Mouse (Mus musculus): ENCODE measurements around the gene Cbwd1. TPM values are rescaled to one million over a fixed set of nuclear protein-coding genes. Genes with fewer than 3 reads are reported as not detected.

Gene Cbwd1
- total RNA-seq, 2 experiments from 2014 or later = 10.0 to 10.9 TPM

DNA sequence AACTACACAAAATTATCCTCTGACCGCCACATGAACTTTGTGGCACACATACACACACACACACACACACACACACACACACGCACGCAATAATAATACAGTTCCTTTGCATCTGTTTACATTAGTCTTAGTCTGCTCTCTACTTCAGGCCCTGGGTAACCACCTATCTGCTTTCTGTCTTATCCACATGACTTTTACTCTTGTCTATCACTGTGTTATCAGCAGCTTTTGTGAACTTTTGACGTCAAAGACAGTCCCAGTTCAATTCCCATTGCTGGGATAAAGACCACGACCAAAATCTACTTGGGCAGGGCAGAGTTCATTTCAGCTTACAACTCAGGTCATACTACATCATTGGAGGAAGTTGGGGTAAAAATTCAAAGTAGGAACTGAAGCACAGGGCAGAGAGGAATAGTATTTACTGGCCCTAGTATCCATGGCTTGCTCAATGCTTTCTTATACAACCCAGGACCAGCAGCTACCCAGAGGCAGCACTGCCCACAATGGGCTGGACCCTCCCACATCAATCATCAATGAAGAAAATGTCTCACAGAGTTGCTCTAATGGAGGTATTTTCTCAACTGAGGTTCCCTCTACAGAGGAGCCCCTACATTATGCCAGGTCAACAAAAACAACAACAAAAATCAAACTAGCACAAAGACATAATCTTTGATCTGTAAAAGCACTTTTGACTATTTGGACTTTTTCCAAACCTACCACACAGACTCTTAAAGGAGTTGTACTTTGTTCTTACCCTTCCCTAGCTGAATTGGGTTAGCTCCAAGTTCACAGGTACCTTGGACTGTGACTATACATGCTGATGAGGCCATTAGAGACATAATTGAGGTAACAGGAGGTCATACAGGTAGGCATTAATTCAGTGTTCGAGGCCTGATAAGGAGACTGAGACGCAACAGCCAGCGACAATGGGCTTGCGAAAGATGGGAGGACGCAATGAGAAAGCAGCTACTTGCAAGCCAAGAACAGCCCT lies 17.7 kb upstream of the Cbwd1 start:
- intact Hi-C loops (cut with DNase I) = no loop called here
- DNase-seq = no peak

DNA sequence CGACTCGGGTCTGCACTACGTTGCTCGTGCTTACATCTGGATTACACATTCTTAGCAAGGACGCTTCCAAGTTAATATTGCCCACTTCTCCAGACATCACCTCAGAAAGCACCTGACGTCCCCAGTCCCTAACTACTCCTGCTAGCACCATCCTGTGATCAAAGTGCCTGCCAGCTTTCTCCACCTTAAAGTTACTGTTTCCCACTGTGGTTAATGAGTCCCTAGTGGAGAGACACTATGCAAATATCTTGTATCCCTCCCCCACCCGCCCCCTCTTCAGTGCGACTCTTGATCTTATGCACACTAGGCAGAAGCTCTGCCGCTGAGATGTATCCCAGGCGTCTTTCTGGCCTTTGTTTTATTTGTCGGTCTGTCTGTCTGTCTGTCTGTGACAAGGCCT lies 16.6 kb upstream of the Cbwd1 start:
- intact Hi-C loops (cut with DNase I) = no loop called here
- no peak for DNase-seq

DNA sequence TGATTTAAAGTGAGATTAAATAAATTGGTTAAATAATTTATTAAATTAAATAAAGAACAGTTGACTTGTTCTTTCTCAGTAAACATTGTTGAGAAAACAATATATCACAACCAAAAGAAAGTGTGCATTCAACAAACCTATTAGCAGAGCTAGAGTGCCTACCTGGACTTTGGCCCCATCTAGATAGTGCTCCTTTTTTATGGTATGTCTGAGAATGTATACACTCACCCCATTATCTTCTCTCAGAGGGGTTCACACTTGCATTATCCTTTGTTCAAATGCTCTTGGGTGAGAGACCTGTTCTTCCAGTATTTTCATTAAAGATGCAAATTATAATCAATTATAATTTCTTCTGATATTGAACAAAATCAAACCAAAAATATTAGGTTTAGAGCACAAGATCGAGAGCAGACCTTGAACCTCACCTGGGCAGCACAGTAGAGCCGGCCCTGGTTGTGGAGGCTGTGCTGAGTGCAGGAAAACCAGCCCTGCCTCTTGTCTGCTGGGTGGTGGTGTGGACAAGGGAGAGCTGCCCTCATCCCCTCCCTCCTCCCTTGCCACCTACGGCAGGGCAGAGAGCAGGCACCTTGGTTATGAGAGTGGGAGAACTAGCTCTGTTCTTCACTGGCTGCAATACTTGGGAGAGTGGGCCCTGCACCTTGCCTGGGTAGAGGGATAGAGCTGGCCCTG lies 11.4 kb upstream of the Cbwd1 start:
- intact Hi-C loops (cut with DNase I) = no loop called here
- DNase-seq = no peak

DNA sequence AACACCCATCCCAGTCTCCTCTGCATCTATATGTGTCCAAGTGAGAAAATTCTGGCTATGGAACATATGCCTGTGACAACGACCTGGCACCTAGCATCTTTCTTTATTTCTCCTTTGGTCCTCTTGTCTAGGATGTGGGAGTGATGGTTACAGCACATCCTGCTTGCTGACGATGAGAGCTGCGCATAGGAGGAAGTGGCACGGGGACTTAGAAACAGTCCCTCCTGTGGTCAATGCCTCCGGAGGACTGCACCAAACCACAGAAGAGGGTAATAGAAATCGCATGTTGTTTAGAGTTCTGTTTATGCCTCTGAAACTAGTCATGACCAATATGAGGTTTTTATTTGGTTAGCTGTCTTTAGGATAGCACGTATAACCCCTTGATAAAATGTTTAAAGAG lies 9.9 kb upstream of the Cbwd1 start:
- no peak for DNase-seq

DNA sequence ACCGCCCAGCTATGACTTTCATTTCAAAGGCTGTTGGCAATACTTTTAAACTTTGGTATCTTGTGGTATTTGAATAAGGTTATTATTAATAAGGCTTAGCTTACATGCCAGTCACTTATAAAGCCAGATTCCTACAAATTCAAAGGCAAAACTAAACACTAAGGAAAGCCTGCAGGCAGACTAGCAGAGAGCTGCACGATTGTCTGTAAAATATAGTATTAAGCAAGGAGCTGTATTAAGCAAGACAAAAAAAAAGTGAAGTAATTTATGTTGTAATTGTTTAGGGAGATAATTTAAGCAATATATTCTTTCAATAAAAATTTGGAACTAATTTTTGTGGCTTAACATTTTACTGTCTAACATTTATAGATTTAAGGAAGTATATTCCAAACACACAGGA lies 5.5 kb upstream of the Cbwd1 start:
- no peak for DNase-seq
- intact Hi-C loops (cut with DNase I) = no loop called here

More for the DNA sequence above, 9.9 kb upstream of the Cbwd1 start:
- intact Hi-C loops (cut with DNase I) = no loop called here

DNA sequence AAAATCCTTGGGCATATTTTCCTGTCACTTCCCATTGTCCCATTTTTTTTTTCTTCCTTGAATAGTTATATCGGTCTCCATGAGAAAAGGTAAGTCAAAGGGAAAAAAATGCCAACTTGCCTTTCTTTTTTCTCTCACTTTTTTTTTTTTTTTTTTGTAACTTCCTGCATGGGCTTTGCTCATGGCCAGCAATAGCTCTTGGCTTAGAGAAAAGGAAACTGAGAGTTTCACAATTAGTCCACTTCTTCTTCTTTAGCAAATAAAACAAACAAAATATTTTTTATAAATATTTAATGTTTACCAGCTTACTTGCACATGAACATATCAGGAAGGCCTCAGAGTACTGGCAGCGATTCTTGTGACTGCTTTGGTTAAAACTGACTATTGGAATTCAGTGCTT lies 4.8 kb upstream of the Cbwd1 start:
- no peak for DNase-seq
- intact Hi-C loops (cut with DNase I) = no loop called here

DNA sequence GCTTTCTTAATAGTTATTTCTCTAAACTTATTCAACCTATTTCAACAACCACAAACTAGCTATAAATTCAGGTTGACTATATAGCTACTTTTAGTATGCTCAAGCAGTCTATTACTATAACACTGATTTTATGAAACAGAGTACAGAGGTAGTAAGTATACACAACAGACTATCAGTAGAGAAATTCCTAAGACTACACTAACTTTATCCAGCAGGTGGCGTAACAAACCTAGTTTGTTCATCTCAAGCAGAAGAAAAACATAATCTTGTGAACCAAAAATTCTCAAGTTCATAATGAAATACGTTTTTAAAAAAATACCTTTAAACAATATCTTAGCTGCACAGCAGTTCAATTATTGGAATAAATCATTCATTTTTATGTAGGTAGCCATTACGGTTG lies 2.9 kb downstream of the Cbwd1 start:
- DNase-seq = no peak
- intact Hi-C loops (cut with DNase I) = loop anchor here (5.0 kb wide), 2 partner anchors 374 to 679 kb away; no protein-coding TSS in a partner anchor

DNA sequence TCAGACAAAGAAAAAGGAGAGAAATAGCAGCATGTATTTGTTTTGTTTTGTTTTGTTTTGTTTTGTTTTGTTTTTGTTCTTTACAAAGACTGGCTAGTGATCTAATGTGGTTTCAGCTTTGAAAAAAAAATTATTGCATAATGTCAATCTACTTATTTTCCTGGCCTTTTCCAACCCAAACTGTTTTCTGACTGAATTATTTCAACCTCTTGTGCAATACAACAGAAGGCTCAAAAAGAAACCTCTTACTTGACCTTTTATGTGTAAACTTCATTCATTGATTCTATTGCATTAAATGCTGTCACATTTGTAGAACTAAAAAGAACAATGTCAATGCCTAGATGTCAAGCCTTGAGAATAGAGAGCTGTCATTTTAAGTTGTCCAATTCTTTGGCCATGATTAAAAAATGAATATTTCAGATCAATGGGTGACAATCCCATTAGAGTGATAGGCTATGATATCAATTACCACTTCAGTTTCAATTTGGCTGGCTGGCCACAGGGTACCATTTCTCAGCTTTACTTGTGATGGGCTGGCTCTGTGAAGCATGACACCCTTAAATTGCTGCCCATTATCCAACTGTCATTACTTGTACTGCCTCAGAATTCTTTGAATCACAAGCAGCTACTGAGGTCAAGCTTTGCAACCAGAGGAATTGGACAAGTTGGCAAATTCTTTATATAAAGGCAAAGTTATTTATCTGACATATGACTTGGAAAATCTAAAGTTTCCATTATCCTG lies 15.7 kb downstream of the Cbwd1 start:
- intact Hi-C loops (cut with DNase I) = no loop called here

DNA sequence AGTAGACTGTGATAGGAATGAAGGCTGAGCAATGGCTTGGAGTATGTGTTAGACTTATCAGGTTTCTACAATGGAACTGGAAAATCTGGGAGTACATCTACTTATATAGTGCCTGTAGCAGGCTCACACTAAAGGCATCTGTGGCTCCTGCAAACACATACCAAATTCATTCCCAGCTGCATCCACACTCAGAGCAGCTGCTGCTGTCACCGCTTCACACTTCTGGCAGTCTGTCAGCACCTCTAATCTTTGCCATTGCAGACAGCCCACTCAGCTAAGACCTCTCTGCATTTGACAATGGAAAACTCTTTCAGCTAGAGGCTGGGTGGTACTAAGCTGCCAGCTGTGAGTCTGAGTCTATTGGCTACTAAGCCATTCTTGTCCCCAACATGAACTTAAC lies 24.3 kb downstream of the Cbwd1 start:
- intact Hi-C loops (cut with DNase I) = no loop called here
- no peak for DNase-seq

More for the DNA sequence above, 15.7 kb downstream of the Cbwd1 start:
- DNase-seq = no peak

DNA sequence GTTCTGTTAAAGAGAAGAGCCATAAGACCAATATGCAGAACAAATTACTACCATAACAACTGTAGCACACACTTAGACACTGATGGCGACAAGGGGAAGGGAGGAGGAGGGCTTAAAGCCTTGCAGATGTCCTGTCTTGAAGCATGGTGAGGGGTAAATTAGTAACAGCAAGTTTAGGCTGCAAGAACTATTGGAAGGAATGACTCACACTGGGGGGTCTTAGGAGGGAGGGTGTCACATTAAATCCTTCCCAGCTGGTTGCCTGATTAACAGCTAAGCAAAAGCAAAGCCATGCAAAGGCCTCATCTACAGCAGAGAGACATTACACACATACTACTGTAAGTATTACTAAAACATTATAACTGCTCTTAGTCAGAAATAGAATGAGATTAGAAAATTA lies 32.4 kb downstream of the Cbwd1 start:
- intact Hi-C loops (cut with DNase I) = no loop called here
- DNase-seq = no peak

DNA sequence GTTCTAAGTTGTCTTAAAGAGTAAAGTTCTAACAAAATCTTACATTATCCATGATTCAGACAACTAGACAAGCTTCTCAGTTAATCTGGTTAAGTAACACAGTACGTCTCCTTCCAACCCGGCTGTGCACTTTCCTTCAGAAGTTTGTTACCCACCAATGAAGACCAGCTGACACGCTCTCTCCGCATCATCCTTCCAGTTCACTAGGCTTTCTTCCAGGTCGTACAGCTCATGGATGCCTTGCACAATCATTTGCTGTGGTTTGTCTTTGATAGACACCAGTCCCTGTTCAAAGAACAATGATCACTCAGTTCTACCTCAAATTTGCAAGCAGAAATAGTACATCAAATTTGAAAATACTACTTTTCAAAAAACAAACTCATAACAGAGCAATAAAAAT lies 40.5 kb downstream of the Cbwd1 start:
- intact Hi-C loops (cut with DNase I) = no loop called here
- DNase-seq = no peak

DNA sequence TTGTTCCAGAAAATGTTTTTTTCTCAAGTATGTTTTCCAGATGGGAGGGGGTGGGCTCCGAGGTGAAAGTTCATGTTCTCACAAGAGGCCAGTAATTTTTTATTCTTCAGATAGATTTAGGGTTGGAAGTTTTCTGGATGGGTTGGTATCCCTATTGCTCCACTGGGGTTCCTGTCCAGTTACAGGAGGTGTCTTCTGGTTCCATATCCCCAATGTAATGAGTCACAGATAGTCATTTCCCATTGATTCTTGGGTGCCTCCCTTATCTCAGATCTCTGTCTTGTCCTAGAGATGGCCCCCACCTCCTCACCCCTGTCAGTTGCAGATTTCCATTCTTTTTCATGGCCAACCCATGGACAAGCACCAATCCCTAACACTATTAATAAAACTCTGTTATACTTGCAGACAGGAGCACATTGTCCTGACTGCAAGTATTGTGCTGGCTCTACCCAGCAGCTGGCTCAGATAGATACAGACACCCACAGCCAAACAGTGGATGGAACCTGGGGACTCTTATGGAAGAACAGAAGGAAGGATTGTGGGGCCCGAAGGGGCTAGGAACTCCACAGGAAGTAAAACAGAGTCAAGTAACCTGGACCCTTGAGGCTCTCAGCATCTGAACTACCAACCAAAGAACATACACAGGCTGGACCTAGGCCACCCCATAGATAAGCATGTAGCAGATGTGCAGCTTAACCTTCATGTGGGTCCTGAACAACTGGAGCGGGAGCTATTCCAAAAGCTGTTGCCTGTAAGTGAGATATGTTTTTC lies 52.8 kb downstream of the Cbwd1 start:
- DNase-seq = no peak
- intact Hi-C loops (cut with DNase I) = no loop called here

DNA sequence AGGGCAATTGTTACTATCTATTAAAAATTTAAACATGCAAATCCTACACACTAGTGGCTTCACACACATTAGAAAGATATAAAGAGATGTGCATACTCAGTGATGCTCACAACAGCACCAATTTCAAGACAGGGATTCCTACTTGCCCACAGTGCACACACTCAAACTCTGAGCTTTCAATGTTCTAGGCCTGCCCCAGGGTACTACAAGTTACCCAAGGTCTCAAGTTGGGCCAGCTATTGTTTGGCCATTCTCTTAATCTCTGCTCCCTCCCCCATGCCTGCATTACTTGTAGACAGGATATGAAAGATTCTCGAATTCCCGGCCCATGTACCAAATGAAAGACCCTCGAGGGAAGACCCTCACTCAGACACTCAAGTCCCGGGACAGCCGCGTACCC lies 53.8 kb downstream of the Cbwd1 start:
- intact Hi-C loops (cut with DNase I) = no loop called here
- DNase-seq = no peak

DNA sequence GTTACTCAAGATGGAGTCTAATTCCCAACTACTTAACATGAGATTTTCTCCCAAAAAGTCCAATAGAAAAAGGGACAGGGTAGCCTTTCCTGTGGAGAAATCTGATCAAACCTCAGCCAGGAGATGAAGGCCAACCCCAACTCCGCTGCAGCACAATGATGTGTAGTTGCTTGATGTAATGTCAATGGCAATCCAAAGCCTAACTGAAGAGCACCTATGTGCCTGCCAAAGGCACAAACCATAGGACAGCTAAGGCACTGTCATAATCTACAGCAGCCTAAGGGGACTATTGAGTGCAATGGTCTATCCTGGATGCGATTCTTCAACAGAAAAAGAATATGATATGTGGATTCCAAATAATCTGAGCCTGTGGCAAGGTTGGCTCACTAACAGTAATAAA lies 58.6 kb downstream of the Cbwd1 start:
- intact Hi-C loops (cut with DNase I) = no loop called here
- DNase-seq = no peak

DNA sequence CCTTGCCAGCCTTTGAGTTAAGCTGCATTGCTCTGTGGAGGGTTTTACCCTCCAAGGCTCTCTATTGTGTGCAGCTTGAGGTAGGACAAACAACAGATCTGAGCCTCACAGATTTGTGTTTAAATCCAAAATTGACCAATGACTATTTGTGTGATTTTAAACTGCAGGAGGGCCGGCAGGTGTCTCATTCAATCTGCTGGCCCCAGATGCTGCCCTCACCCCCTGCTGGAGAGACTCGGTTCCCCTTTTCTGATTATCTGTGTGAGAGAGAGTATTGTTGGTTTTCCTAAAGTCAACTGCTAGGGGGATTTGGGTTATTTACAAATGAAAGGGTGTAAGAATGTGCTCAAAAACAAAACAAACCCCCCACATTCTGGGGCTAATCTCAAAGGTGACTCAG lies 59.2 kb downstream of the Cbwd1 start:
- intact Hi-C loops (cut with DNase I) = no loop called here
- DNase-seq = no peak

DNA sequence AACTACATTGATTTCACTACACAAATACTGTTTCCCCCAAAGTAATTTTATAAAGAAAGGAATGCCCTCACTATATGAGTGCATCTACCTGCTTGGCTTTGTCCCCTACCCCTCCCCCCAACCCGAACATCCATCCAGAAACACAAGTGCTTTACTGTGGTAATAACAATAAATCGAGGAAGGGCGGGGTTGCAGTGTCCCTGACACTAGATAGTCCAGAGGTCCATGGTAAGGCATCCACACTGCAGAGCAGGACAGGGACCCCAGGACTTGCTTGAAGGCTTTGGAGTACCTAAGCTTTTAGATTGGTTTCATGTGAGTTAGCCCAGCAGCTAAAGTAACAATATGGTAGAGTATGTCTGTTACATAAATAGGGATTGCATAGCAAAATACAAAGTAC lies 59.7 kb downstream of the Cbwd1 start:
- intact Hi-C loops (cut with DNase I) = no loop called here
- no peak for DNase-seq

DNA sequence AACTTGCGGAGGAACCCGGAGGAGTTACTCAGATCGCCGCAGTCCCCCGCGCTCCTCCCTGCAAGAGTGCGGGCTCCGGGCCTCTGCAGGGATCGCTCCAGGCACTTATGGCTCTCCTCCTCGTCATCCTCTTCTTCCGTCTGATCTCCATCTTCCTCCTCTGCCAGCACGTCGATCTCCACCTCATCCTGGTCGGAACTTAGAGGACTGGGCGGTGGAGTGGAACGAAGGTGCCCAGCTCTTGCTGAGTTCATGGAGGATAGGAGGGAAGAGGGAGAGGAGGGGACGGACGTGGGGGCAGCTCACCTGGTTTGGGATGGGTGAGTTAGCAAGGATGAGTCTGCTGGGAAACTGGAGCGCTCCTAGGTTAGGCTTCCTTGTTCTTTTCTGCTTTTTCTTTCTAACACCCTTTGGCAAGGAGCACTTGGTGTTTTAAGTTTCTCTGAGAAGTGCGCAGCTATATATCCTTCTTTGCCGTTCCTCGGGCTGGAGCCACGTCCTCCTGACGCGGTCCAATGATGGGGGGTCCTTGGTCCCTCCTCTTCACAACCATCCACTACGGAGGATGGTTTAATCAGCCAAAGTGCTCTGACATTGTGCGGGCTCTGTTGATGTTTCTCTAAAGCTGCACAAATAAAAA lies 60.7 kb downstream of the Cbwd1 start, which contains the start of gene Foxd4:
Foxd4 (minus strand) TSS at position 617 of the 640 bp plus-strand sequence.
- intact Hi-C loops (cut with DNase I) = no loop called here

DNA sequence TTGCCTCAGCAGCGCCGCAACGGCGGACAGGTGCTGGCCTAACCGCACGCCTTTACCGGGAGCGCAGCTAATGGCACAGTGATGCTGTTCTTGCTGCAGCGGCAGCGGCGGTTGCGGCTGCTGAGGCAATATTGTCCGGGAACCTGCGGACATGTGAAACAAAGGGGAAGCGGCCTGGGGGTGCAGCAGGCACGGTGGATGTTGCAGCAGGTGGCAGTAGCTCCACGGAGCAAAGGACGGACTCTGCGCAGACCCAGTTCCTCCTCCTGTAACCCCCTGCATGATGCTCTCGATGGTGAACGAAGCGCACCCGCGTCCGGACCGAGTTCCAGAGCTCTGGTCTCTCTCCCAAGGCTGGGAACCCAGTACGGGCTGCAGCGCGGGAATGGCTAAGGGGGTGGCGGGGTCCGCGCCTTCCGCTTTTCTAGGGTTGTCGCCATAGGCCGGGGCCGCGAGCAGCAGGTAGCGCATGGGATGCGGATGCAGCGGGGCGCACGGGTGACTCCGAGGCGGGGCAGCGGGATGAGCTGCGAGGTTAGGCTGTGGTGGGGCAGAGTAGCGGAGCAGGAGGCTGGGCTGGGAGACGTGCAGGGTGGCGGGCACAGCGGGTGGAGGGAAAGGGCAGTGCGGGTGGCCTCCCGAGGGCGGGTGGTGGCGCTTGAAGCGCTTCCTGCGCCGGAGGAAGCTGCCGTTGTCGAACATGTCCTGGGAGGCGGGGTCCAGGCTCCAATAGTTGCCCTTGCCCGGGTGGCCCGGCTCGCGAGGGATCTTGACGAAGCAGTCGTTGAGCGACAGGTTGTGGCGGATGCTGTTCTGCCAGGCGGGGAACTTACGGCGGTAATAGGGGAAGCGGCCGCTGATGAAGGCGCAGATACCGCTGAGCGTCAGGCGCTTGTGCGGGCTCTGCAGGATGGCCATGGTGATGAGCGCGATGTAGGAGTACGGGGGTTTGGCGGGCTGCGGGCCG lies 61.5 kb downstream of the Cbwd1 start:
- intact Hi-C loops (cut with DNase I) = no loop called here

More for the DNA sequence above, 60.7 kb downstream of the Cbwd1 start, which contains the start of gene Foxd4:
- no peak for DNase-seq

More for the DNA sequence above, 61.5 kb downstream of the Cbwd1 start:
- DNase-seq = peak; percentile 12
